Mouse (Mus musculus): ENCODE data around the gene Gns.

GRCm38 (mm10) chr10:121395542-121396176 is 30.8 kb downstream of the Gns start:
- TF ChIP-seq POLR2A (IDR thresholded peaks at IDR 0.05; ENCODE audit: borderline replicate concordance, extremely low read depth, insufficient read depth, insufficient read length, poor library complexity, severe bottlenecking) (no peak), CTCF (IDR thresholded peaks at IDR 0.05; ENCODE audit: borderline replicate concordance, extremely low read depth, insufficient read depth, insufficient read length) (no peak)

Measured in brain, embryonic 14.5 days (tissue).